Mouse (Mus musculus) MEL (cell line): ENCODE measurements at regions not wholly inside any gene's neighbourhood (a gene's known extent, or its start where the extent isn't known, plus 50 kb on each side); places are given as distances from the start of the nearest gene placed in this dataset.
A peak's percentile ranks its signal among the peaks of the same experiment; 100 is the strongest.

ENCODE experiments used
- DNase-seq: peaks from one replicate; pipeline ENCODE4 v3.0.0; 2011; ENCODE audit warnings: low read depth, low spot score
- H3K27ac ChIP-seq: 2 replicates; pipeline ENCODE4 v1.5.1; 2012; ENCODE audit warnings: low read depth, mild to moderate bottlenecking, control low read depth, low read length, moderate library complexity; ENCODE audit not compliant: control insufficient read depth
- H3K27me3 ChIP-seq, 2 experiments: fragments of 150-350 bp in 1 of 2; sonication (generic) in 1 of 2; 2 replicates each; pipeline ENCODE4 v1.6.1; 2012; ENCODE audit warnings: low read length in 2 of 2, mild to moderate bottlenecking in 2 of 2, improper control_type of control experiment in 1 of 2, moderate library complexity in 1 of 2; ENCODE audit not compliant: insufficient read depth in 2 of 2, control insufficient read depth in 1 of 2
- H3K36me3 ChIP-seq, 2 experiments: 2 replicates each; pipeline ENCODE4 v1.6.1; 2012 to 2014; ENCODE audit warnings: low read length in 2 of 2, improper control_type of control experiment in 1 of 2, inconsistent platforms in 1 of 2, mild to moderate bottlenecking in 1 of 2; ENCODE audit not compliant: insufficient read depth in 2 of 2, control insufficient read depth in 1 of 2
- H3K4me1 ChIP-seq, 2 experiments: fragments of 150-350 bp in 1 of 2; sonication (generic) in 1 of 2; 2 replicates each; pipeline ENCODE4 v1.6.1; 2012; ENCODE audit warnings: low read length in 2 of 2, improper control_type of control experiment in 1 of 2, mild to moderate bottlenecking in 1 of 2; ENCODE audit not compliant: insufficient read depth in 2 of 2, control insufficient read depth in 1 of 2
- H3K4me3 ChIP-seq, 2 experiments: fragments of 150-350 bp in 1 of 2; sonication (generic) in 1 of 2; 2 replicates each; pipeline ENCODE4 v1.5.1; 2012; ENCODE audit warnings: low read depth in 2 of 2, low read length in 2 of 2, mild to moderate bottlenecking in 2 of 2, moderate library complexity in 2 of 2, control low read depth in 1 of 2, improper control_type of control experiment in 1 of 2; ENCODE audit not compliant: control insufficient read depth in 1 of 2, insufficient read depth in 1 of 2
- H3K79me2 ChIP-seq: 2 replicates; pipeline ENCODE4 v1.6.1; 2012; ENCODE audit warnings: mild to moderate bottlenecking, low read length, moderate library complexity; ENCODE audit not compliant: control insufficient read depth, poor library complexity, insufficient read depth
- H3K9ac ChIP-seq: 2 replicates; pipeline ENCODE4 v1.6.1; 2012; ENCODE audit warnings: low read depth, mild to moderate bottlenecking, control low read depth, low read length, moderate library complexity; ENCODE audit not compliant: control insufficient read depth, poor library complexity, severe bottlenecking
- H3K9me3 ChIP-seq: fragments of 150-350 bp; sonication (generic); replicated peaks from 2 replicates; pipeline ENCODE4 v1.6.1; 2012; ENCODE audit warnings: mild to moderate bottlenecking, low read length, improper control_type of control experiment, moderate library complexity; ENCODE audit not compliant: insufficient read depth
- BHLHE40 ChIP-seq: IDR thresholded peaks from 2 replicates; pipeline ENCODE4 v1.6.1; 2012; ENCODE audit warnings: low read depth, mild to moderate bottlenecking, inconsistent platforms, low read length, improper control_type of control experiment, borderline replicate concordance
- CHD1 ChIP-seq: IDR thresholded peaks from 2 replicates; pipeline ENCODE4 v1.6.1; 2012; ENCODE audit warnings: low read depth, mild to moderate bottlenecking, inconsistent platforms, low read length, improper control_type of control experiment
- CTCF ChIP-seq, 3 experiments: IDR thresholded peaks in 2 of 3; conservative IDR thresholded peaks in 1 of 3; 2 replicates each; pipeline ENCODE4 v1.5.1; 2011 to 2012; ENCODE audit warnings: low read length in 3 of 3, low read depth in 2 of 3, mild to moderate bottlenecking in 2 of 3, improper control_type of control experiment in 1 of 3, inconsistent platforms in 1 of 3, mixed read lengths in 1 of 3, moderate library complexity in 1 of 3; ENCODE audit not compliant: control insufficient read depth in 1 of 3, insufficient read depth in 1 of 3, poor library complexity in 1 of 3, severe bottlenecking in 1 of 3
- E2F4 ChIP-seq: IDR thresholded peaks from 2 replicates; pipeline ENCODE4 v1.6.1; 2011; ENCODE audit warnings: low read depth, low read length, improper control_type of control experiment, borderline replicate concordance
- EP300 ChIP-seq, 2 experiments: IDR thresholded peaks; 2 replicates each; pipeline ENCODE4 v1.6.1; 2011; ENCODE audit warnings: improper control_type of control experiment in 2 of 2, low read length in 2 of 2, low read depth in 1 of 2, mild to moderate bottlenecking in 1 of 2
- ETS1 ChIP-seq: IDR thresholded peaks from 2 replicates; pipeline ENCODE4 v1.6.1; 2012; ENCODE audit warnings: low read depth, mild to moderate bottlenecking, inconsistent platforms, low read length, improper control_type of control experiment, moderate library complexity
- GATA1 ChIP-seq: IDR thresholded peaks from 2 replicates; pipeline ENCODE4 v1.6.1; 2011; ENCODE audit warnings: low read depth, low read length, improper control_type of control experiment
- JUND ChIP-seq: IDR thresholded peaks from 2 replicates; pipeline ENCODE4 v1.6.1; 2011; ENCODE audit warnings: low read depth, mild to moderate bottlenecking, improper control_type of control experiment, low read length
- MAFK ChIP-seq: IDR thresholded peaks from 2 replicates; pipeline ENCODE4 v1.6.1; 2011; ENCODE audit warnings: low read depth, mild to moderate bottlenecking, low read length, improper control_type of control experiment, borderline replicate concordance
- MAX ChIP-seq: IDR thresholded peaks from 2 replicates; pipeline ENCODE4 v1.6.1; 2011; ENCODE audit warnings: low read length, improper control_type of control experiment
- MEF2A ChIP-seq: IDR thresholded peaks from 2 replicates; pipeline ENCODE4 v1.6.1; 2014; ENCODE audit warnings: low read depth, mild to moderate bottlenecking, inconsistent platforms, low read length, improper control_type of control experiment; ENCODE audit not compliant: poor library complexity, insufficient replicate concordance, severe bottlenecking; ENCODE audit errors: extremely low read depth
- MXI1 ChIP-seq: IDR thresholded peaks from 2 replicates; pipeline ENCODE4 v1.6.1; 2011; ENCODE audit warnings: mild to moderate bottlenecking, low read depth, low read length, improper control_type of control experiment
- NELFE ChIP-seq: IDR thresholded peaks from 2 replicates; pipeline ENCODE4 v1.6.1; 2011; ENCODE audit warnings: low read depth, low read length, improper control_type of control experiment
- POLR2A ChIP-seq, 2 experiments: IDR thresholded peaks; 2 replicates each; pipeline ENCODE4 v1.6.1; 2011 to 2012; ENCODE audit warnings: low read length in 2 of 2, mild to moderate bottlenecking in 2 of 2, control low read depth in 1 of 2, improper control_type of control experiment in 1 of 2, low read depth in 1 of 2, moderate library complexity in 1 of 2; ENCODE audit not compliant: control insufficient read depth in 1 of 2, insufficient read depth in 1 of 2, poor library complexity in 1 of 2
- POLR2AphosphoS5 ChIP-seq: IDR thresholded peaks from 2 replicates; pipeline ENCODE4 v1.6.1; 2012; ENCODE audit warnings: low read depth, borderline replicate concordance, mild to moderate bottlenecking, inconsistent platforms, low read length, moderate library complexity, mixed read lengths
- RAD21 ChIP-seq: IDR thresholded peaks from 2 replicates; pipeline ENCODE4 v1.6.1; 2011; ENCODE audit warnings: mild to moderate bottlenecking, low read depth, low read length, improper control_type of control experiment
- SIN3A ChIP-seq: IDR thresholded peaks from 2 replicates; pipeline ENCODE4 v1.6.1; 2012; ENCODE audit warnings: low read length, improper control_type of control experiment, inconsistent platforms
- SMC3 ChIP-seq: IDR thresholded peaks from 2 replicates; pipeline ENCODE4 v1.6.1; 2011; ENCODE audit warnings: low read depth, low read length, improper control_type of control experiment
- TCF12 ChIP-seq: IDR thresholded peaks from 2 replicates; pipeline ENCODE4 v1.6.1; 2014; ENCODE audit warnings: low read depth, mild to moderate bottlenecking, inconsistent platforms, low read length, improper control_type of control experiment, moderate library complexity
- UBTF ChIP-seq: IDR thresholded peaks from 2 replicates; pipeline ENCODE4 v1.6.1; 2012; ENCODE audit warnings: low read depth, mild to moderate bottlenecking, inconsistent platforms, low read length, improper control_type of control experiment, moderate library complexity, borderline replicate concordance; ENCODE audit not compliant: insufficient read depth
- USF2 ChIP-seq, 2 experiments: IDR thresholded peaks; 2 replicates each; pipeline ENCODE4 v1.6.1; 2011 to 2012; ENCODE audit warnings: improper control_type of control experiment in 2 of 2, low read length in 2 of 2, borderline replicate concordance in 1 of 2, inconsistent platforms in 1 of 2, low read depth in 1 of 2, mild to moderate bottlenecking in 1 of 2; ENCODE audit not compliant: insufficient read depth in 1 of 2
- ZC3H11A ChIP-seq: IDR thresholded peaks from 2 replicates; pipeline ENCODE4 v1.6.1; 2012; ENCODE audit warnings: low read depth, mild to moderate bottlenecking, inconsistent platforms, low read length, improper control_type of control experiment
- ZKSCAN1 ChIP-seq: IDR thresholded peaks from 2 replicates; pipeline ENCODE4 v1.6.1; 2012; ENCODE audit warnings: low read depth, mild to moderate bottlenecking, inconsistent platforms, low read length, improper control_type of control experiment, moderate library complexity
- ZNF384 ChIP-seq: IDR thresholded peaks from 2 replicates; pipeline ENCODE4 v1.6.1; 2012; ENCODE audit warnings: low read depth, mild to moderate bottlenecking, inconsistent platforms, low read length, improper control_type of control experiment

DNA sequence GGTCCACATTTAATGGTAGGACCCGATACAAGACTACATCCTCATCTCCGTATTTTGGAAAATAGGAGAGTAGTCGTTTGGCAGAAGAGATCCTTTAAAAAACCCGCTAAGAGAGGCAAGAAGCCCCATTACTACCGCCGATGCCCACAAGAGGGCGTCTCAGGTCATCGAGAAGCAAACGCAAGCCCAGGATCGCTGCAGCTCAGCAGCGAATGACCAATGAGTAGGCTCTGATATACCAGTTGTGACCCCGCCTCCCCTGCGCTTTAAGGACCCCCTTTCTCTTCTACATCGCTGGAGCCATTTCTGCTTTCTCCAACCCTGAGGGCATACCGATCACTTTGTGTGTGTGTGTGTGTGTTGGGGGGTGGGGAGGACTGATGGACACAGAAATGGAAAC is 185.0 kb upstream of the Zfp618 start:
- Histone ChIP-seq H3K4me1 (no peaks in the 10 kb centered on the region), H3K9me3 (no peaks in the 10 kb centered on the region), H3K36me3 (no peaks in the 10 kb centered on the region), H3K27ac (no peak overlapping the region), H3K79me2 (no peaks in the 10 kb centered on the region), H3K9ac (no peak overlapping the region), H3K4me3 (no peak overlapping the region), H3K27me3 (no peaks in the 10 kb centered on the region)
- TF ChIP-seq ZC3H11A (no peak), ETS1 (no peak), MAFK (no peak), RAD21 (peak; percentile 2; the same call in 1 of the 2 replicates), GATA1 (no peak), ZKSCAN1 (no peak), E2F4 (no peak), POLR2A (IDR thresholded peaks at IDR 0.05; ENCODE audit: control insufficient read depth in 1 of 2, insufficient read depth in 1 of 2, low read depth in 1 of 2, low read length in 2 of 2, poor library complexity in 1 of 2) (no peak), MXI1 (no peak), TCF12 (no peak), USF2 (IDR thresholded peaks at IDR 0.05; ENCODE audit: borderline replicate concordance in 1 of 2, insufficient read depth in 1 of 2, low read depth in 1 of 2, low read length in 2 of 2) (no peak), POLR2AphosphoS5 (no peak), SMC3 (0 out of 2 replicates have a peak, but pooled peaks have one; percentile 22), MEF2A (no peak), UBTF (no peak), CHD1 (no peak), CTCF (IDR thresholded peaks at IDR 0.05 in 2 of 3, conservative IDR thresholded peaks at IDR 0.05 in 1 of 3; ENCODE audit: control insufficient read depth in 1 of 3, insufficient read depth in 1 of 3, low read depth in 2 of 3, low read length in 3 of 3, poor library complexity in 1 of 3, severe bottlenecking in 1 of 3) (peak in 2 of 3 experiments; percentile 17 to 52; a peak in 4 of 6 replicates), ZNF384 (no peak), MAX (no peak)
- peak; percentile 7 for DNase-seq

DNA sequence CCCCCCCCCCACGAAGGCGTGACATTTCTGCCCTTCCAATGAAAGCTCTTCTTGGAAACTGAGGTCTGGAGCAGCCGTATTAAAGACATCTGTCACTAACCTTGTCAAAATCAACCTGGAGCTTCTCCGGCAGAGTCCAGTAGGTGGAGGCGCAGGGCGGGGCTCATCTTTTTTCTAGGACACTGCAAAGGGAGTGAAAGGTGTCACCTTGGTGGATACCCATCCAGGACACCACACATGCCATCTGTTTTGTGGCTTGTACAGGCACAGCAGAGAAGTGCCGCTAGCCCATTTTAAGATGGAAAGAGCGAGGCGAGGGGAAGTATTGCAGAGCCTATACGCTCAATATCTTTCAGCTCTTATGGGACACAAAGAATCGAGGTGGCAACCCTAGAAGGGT is 184.5 kb upstream of the Zfp618 start:
- no peak overlapping the region for H3K27ac ChIP-seq
- no peaks in the 10 kb centered on the region for H3K9me3 ChIP-seq
- no peak for DNase-seq
- TF ChIP-seq ZKSCAN1: no peak
- no peak for TF ChIP-seq CTCF (IDR thresholded peaks at IDR 0.05 in 2 of 3, conservative IDR thresholded peaks at IDR 0.05 in 1 of 3; ENCODE audit: control insufficient read depth in 1 of 3, insufficient read depth in 1 of 3, low read depth in 2 of 3, low read length in 3 of 3, poor library complexity in 1 of 3, severe bottlenecking in 1 of 3)
- no peak for TF ChIP-seq SMC3
- no peak for TF ChIP-seq JUND
- no peak for TF ChIP-seq NELFE
- TF ChIP-seq SIN3A: no peak
- TF ChIP-seq E2F4: no peak
- no peak for TF ChIP-seq POLR2AphosphoS5
- TF ChIP-seq BHLHE40: no peak
- TF ChIP-seq EP300 (IDR thresholded peaks at IDR 0.05; ENCODE audit: low read depth in 1 of 2, low read length in 2 of 2): no peak
- TF ChIP-seq ZNF384: no peak
- no peak overlapping the region for H3K9ac ChIP-seq
- no peaks in the 10 kb centered on the region for H3K36me3 ChIP-seq
- no peak overlapping the region for H3K4me3 ChIP-seq
- H3K27me3 ChIP-seq: no peaks in the 10 kb centered on the region
- no peaks in the 10 kb centered on the region for H3K79me2 ChIP-seq
- no peaks in the 10 kb centered on the region for H3K4me1 ChIP-seq
